Mouse (Mus musculus): ENCODE measurements at regions not wholly inside any gene's neighbourhood (a gene's known extent, or its start where the extent isn't known, plus 50 kb on each side); places are given as distances from the start of the nearest gene placed in this dataset. TPM values are rescaled to one million over a fixed set of nuclear protein-coding genes. Genes with fewer than 3 reads are reported as not detected.

DNA sequence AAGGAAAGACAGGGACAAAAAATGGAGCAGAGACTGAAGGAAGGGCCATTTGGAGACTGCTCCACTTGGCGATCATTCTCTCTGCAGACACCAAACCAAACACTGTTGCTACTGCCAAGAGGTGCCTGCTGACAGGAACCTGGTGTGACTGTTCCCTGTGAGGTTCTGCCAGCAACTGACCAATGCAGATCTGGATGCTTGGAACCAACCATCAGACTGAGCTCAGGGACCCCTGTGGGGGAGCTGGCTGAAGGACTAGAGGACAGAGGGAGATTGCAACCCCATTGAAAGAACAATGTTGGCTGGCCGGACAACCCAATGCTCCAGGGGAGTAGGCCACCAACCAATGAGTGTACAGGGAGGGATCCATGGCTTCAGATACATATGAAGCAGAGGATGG lies 139.2 kb upstream of the Cep126 start:
- Histone ChIP-seq H3K4me3 (no peak overlapping the region), H3K27me3 (no peaks in the 10 kb centered on the region), H3K36me3 (no peaks in the 10 kb centered on the region), H3K4me2 (replicated peaks) (no peak overlapping the region), H3K9ac (replicated peaks) (no peak overlapping the region), H3K4me1 (no peaks in the 10 kb centered on the region), H3K9me3 (no peaks in the 10 kb centered on the region), H3K27ac (replicated peaks) (no peak overlapping the region)
- WGBS: 92% methylated on average over 2 of the region's 2 CpGs
- no peak for ATAC-seq (ENCODE audit: low FRiP score, low read depth)

DNA sequence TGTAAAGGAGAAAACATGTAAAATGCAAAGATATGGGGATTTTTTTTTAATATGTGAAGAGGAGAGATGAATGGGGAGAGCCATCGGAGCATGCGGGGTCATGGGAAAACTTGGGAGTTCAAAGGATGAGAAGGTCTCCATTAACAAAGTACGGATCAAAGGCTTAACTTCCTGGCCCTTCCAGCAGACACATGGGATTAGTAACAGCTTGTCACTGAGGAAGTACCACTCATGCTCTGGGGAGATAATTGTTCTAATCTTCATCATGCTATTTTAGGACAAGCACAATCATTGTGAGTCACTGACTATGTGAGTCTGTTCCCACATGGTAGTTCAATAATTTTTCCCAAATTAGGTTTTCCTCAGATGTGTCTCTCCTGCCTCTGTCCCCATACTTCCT lies 115.4 kb upstream of the Cep126 start:
- Histone ChIP-seq H3K4me2 (replicated peaks) (no peak overlapping the region), H3K36me3 (no peaks in the 10 kb centered on the region), H3K4me1 (no peaks in the 10 kb centered on the region), H3K4me3 (no peak overlapping the region), H3K9me3 (no peaks in the 10 kb centered on the region), H3K27me3 (no peaks in the 10 kb centered on the region), H3K9ac (replicated peaks) (no peak overlapping the region), H3K27ac (replicated peaks) (no peak overlapping the region)
- WGBS: 48% methylated on average over 3 of the region's 3 CpGs
- ATAC-seq (ENCODE audit: low FRiP score, low read depth): no peak

DNA sequence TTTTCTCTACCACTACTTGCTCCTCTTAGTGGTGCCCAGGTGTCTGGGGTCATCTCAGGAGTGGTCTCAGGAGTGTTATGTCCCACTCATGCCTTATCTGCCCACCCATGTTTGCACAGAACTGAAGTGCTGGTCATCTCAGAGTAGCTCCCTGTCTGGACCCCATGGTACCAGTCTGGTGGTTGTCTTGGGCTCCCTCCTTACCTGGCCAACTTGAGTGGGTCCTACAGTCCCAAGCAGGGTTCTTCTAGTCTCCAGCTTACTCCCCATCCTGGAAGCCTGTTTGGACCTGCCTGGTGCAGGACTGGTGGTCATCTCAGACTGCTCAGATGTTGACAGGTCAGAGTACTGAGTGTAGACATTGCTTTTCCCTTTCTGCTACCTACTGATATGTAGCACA lies 94.0 kb upstream of the Cep126 start:
- Histone ChIP-seq H3K27me3 (no peaks in the 10 kb centered on the region), H3K4me1 (no peaks in the 10 kb centered on the region), H3K4me3 (no peak overlapping the region), H3K9me3 (no peaks in the 10 kb centered on the region), H3K9ac (replicated peaks) (no peak overlapping the region), H3K36me3 (no peaks in the 10 kb centered on the region), H3K4me2 (replicated peaks) (no peak overlapping the region), H3K27ac (replicated peaks) (no peak overlapping the region)
- 0 out of 2 replicates have a peak, but pooled peaks have one; percentile 27 for ATAC-seq (ENCODE audit: low FRiP score, low read depth)

DNA sequence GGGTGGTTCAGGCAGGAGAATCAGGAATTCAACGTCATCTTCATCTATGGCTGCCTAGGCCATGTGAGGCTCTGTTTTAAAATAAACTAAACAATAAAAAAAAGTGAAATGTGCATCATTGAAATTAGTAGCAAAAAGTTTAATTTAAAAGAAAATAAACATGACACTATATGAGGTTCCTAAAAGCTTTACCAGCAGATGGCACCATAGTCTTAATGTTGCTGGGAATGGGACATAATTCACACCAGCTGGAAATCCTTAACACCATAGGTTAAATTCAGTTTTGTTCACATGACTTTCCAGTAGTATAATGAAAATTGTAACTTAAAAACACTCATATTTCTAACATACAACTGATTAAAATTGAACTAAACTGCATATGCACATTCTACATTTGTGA lies 92.3 kb upstream of the Cep126 start:
- H3K27ac ChIP-seq (replicated peaks): no peak overlapping the region
- peak; percentile 65; the same call in 1 of the 2 replicates for ATAC-seq (ENCODE audit: low FRiP score, low read depth)

DNA sequence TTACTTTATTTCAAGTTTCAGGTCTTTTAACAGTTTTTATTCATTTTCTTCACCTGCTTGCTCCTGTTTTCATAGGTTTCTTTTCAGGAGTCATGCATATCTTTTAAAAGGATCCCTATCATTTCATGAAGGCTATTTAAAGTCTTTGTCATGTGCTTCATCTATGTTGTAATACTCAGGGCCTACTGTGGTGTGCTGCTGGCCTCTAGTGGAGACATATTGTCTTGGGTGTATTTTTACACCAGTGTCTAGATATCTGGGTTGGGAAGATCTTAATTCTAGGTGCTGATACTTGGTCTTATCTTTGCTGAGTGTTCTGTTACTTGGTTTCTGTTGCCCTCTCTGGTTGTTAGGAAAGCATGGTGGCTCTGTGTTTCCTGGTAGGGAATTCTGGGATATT lies 74.8 kb upstream of the Cep126 start:
- H3K27me3 ChIP-seq: no peaks in the 10 kb centered on the region
- no peak overlapping the region for H3K9ac ChIP-seq (replicated peaks)
- H3K9me3 ChIP-seq: no peaks in the 10 kb centered on the region
- ATAC-seq (ENCODE audit: low FRiP score, low read depth): peak; percentile 75
- no peak overlapping the region for H3K4me2 ChIP-seq (replicated peaks)
- no peak overlapping the region for H3K4me3 ChIP-seq
- no peak overlapping the region for H3K27ac ChIP-seq (replicated peaks)
- H3K36me3 ChIP-seq: no peaks in the 10 kb centered on the region
- no peaks in the 10 kb centered on the region for H3K4me1 ChIP-seq

More for the DNA sequence above, 92.3 kb upstream of the Cep126 start:
- H3K27me3 ChIP-seq: no peaks in the 10 kb centered on the region
- H3K4me2 ChIP-seq (replicated peaks): no peak overlapping the region
- no peaks in the 10 kb centered on the region for H3K36me3 ChIP-seq
- no peaks in the 10 kb centered on the region for H3K9me3 ChIP-seq
- WGBS: 29% methylated on average over 1 of the region's 1 CpGs
- H3K9ac ChIP-seq (replicated peaks): no peak overlapping the region
- H3K4me3 ChIP-seq: no peak overlapping the region
- no peaks in the 10 kb centered on the region for H3K4me1 ChIP-seq

DNA sequence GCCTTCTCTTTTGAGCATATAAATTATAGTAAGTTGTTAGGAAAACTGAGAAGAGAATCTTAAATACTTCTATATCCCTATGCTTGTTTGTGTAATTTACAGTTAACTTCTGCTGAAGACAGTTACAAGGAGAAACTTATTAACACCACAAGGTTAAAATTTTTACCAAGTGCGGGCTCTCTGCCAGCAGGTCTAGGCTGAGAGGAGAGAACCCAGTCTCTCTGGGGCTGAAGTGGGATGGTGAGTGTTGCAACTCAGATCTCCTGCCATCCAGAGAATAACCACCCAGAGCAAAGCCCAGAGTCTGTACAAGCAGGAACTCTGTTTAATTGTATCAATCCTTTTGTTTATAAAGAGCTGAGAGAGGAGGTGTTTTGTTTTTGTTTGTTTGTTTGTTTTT lies 51.3 kb upstream of the Cep126 start:
- Histone ChIP-seq H3K4me2 (replicated peaks) (no peak overlapping the region), H3K36me3 (no peaks in the 10 kb centered on the region), H3K9ac (replicated peaks) (no peak overlapping the region), H3K4me1 (no peaks in the 10 kb centered on the region), H3K27ac (replicated peaks) (no peak overlapping the region), H3K9me3 (no peaks in the 10 kb centered on the region), H3K4me3 (no peak overlapping the region), H3K27me3 (no peaks in the 10 kb centered on the region)
- ATAC-seq (ENCODE audit: low FRiP score, low read depth): no peak
- 80% methylated on average over 1 of the region's 1 CpGs for WGBS

MicroRNA genes in the stretch of these regions (microRNA counts, 519-probe panel; counts per million panel counts)
- not detected for microRNA mmu-miR-1899

Small RNA genes lying in the stretch of these regions (microRNA-seq; reads per million reads assigned to microRNA genes)
- not detected for gene Mir1899

Measured in midbrain, embryonic 12.5 days (tissue).